Mouse (Mus musculus): ENCODE measurements around the gene Mxd4.

The Mxd4 gene

GRCm38 (mm10) chr5:34187601-34188316, at the start of gene Mxd4:
Gene Mxd4, minus strand, starts transcription at chr5:34187720.
- DNase-seq = peak; percentile 98 to 99

- peak; percentile 81 to 82 for DNase-seq
Observed at GRCm38 (mm10) chr5:34235898-34236420, 48.4 kb upstream of the Mxd4 start.

DNA sequence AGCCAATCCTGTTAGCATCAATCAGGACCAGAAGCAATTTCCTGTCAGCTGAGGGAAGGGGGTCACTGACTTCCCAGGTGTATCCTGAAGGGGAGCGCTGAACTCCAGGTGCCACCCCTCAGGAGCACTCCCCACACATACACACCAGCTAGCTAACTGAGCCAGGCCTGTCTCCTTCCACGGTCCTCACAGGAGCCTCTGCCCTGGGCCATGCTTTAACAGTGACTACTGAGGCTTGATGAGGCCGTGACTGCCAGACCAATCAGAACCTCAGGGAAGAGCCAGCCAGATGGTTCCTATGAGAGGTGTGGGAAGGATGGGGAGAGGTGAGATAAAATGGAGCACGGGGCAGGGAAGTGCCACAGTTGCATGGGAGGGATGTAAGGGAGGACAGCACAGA, 47.5 kb upstream of the Mxd4 start:
- peak in 1 of 2 experiments; percentile 35 for DNase-seq

GRCm38 (mm10) chr5:34233221-34233515, 45.6 kb upstream of the Mxd4 start:
- DNase-seq = no peak

DNA sequence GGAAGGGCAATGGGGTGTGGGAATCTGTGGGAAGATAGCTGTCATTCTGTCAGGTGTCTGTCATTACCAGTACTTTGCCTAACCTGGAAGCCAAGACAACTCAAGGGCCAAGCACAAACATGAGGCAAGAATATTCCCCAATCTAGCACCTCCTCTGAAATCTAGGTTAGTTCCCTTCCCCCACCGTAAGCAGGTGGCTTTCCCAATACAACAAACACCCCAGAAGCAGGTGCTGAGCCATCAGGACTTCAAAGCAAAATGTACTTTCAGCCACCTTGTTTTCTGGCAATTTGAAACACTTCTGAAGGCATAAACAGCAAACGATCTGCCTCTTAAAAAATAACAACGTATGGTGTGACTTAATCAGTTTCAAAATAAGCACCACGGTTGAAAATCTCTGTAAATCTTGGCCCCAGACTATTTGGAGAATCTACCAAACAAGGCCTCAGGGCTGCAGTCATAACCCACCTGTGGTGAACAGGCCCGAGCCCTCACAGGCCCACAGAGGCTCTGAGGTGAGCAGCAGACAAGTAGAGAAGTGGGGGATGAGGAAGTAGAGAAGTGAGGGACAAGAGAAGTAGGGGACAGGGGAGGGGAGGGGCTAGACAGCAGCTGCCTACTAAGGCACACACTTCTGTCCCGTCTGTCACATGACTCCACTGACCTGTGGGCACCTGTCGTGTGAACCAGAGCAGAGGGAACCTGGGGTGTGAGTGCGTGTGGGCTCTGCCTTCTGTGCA, 45.1 kb upstream of the Mxd4 start:
- peak; percentile 63 to 72 for DNase-seq

- peak; percentile 61 to 72 for DNase-seq
Observed at GRCm38 (mm10) chr5:34231901-34232300, 44.4 kb upstream of the Mxd4 start.

DNA sequence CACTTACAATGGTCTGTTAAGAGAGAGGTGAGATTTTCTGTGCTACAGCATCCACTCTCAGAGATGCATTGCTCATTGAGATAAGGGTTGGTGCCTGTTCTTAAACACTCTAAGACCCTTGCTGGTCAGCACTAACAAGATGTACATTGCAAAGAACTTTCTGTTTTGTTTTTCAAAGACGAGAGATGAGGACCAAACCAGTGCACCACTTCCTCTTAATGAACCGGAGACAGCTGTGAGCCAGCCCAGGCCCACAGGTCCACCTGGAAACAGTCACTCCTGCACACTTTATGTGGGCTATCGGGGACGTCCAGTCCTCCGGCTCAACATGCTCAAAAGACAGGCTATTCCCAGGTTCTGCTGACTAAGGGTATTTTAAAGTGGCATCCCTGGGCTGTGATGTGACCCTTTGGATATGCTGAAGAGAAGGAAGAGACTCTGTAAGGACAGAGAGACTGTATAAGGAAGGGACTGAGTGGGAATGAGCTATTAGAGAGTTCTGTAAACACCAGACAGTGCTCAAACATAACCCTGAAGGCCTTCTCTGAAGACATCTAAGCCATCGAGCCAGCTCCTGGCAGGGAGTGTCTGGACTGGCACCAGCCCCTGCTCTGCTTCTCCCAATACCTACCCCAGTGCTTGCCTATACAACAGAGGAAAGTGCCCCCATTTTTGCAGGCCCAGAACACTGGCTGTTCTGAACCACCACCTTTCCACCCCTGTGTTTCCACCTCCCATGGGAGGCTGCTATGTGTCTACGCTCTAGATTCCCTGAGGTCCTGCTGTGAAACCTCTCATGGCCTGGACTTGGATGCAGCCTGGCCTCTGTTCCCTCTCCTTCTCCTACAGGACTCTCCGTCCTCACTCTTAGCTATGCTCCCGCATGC, 43.3 kb upstream of the Mxd4 start:
- DNase-seq = peak; percentile 36 to 37

DNA sequence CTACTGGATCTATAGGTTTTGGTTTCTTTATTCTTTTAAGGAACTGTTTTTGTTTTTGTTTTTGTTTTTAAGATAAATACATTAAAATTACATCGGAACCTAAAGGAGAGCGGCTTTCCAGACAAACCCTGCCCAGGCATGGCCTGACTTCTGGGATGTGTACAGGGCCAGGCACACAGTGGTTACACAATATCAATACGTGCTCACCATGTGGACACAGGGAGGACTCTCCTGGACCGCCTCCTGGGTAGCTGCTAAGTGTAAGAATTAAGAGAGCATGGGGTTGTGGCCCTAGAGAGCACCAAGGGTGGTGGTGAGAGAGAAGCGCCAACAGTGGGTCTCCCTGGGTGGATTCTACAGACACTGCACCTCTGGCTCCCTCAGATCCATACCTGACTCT, 42.0 kb upstream of the Mxd4 start:
- DNase-seq = no peak

- DNase-seq = no peak
Observed at GRCm38 (mm10) chr5:34225516-34225915, 38.0 kb upstream of the Mxd4 start.

DNA sequence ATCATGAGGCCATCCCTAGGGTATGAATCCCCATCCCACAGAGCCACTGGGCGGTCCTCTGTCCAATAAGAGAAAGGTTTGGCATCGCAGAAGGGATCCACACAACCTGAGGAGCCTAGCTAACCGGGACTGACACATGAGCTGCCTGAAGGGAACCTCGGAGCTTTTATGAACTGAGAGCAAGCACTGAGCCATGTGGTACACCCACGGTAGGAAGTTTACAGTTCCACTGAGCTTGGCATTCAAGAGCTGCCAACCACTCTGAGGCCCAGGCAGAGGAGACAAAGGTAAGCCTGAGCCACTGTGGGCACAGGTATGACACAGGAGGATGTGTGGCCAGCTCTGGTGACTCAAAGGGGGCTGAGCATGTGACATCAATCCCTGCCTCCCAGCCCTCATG, 37.0 kb upstream of the Mxd4 start:
- DNase-seq = peak in 1 of 2 experiments; percentile 41

DNA sequence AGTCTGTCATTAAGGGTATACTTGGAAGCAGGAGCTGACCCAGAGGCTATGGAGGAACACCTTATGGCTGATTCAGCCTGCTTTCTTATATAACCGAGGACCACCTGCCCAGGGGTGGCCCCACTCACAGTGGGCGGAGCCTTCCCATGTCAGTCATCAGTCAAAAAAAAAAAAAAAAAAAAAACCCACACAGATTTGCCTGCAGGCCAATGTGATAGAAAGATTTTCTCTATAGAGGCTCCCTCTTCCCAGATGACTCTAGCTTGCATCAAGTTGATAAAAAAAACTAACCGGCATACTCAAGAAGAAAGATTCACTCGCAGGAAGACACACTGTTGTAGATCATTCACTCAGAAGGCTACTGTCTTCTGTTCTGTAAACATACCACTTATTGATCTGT, 32.5 kb upstream of the Mxd4 start:
- DNase-seq = no peak

GRCm38 (mm10) chr5:34218672-34219071, 31.2 kb upstream of the Mxd4 start:
- DNase-seq = no peak

GRCm38 (mm10) chr5:34217756-34218155, 30.2 kb upstream of the Mxd4 start:
- DNase-seq = no peak

GRCm38 (mm10) chr5:34216025-34216424, 28.5 kb upstream of the Mxd4 start:
- no peak for DNase-seq

DNA sequence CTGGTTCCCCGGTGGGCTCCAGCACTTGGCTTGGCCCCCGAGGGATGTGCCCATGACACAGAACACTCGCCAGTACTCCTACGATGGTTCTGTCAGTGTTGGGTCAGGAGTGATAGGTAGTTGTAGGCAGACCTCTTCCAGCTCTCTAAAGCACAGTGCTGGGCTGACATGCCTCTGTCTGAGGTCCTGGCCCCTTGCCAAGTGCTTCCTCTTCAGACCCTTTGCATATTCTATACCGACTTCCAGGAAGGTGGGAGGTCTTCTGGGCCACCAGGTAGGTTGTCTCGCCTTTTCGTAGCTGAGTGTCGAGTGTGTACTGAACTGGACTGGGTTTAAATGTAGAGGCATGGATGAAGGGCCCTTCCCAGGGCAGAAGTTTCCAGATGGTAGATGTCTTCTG, 26.1 kb upstream of the Mxd4 start:
- peak in 1 of 2 experiments; percentile 43 for DNase-seq

DNA sequence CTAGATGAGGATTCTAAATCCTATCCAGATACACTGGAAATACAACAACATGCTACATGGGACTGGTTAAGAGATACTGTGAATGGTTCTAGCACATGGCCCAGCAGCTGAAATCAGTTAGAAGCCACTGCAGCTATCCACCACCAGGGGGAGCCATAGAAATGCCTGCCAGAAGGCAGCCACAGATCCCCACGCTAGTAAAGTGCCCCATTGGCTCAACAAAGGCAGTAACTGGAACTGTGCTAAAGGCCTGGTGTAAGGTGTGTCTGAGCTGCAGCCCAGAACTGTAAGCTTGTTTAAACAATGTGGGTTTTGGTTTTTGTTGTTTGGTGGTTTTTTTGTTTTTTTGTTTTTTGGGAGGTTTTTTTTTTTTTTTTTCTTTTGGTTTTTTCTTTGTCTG, 22.8 kb upstream of the Mxd4 start:
- DNase-seq = peak; percentile 78 to 83

GRCm38 (mm10) chr5:34207503-34207902, 20.0 kb upstream of the Mxd4 start:
- peak; percentile 66 to 77 for DNase-seq

DNA sequence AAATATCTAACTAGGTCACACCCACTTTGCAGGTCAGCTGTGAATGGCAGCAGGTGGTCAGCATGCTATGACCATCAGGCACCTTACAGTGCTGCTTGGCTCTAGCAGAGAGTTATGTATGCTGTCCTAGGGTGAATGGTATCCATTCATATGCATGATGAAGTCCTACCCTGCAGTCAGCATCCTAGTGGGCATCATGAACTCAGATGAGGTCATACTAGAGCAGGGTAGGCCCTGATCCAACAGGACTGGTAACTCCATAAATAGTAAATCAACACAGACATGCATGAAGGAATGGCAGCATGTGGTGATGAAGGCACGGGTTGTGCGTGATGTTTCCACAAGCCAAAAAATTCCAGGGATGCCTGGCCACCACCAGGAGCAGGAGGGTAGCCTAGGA, 18.3 kb upstream of the Mxd4 start:
- DNase-seq = no peak

GRCm38 (mm10) chr5:34204911-34205310, 17.4 kb upstream of the Mxd4 start:
- DNase-seq = no peak

- DNase-seq = no peak
Observed at GRCm38 (mm10) chr5:34202006-34202405, 14.5 kb upstream of the Mxd4 start.

DNA sequence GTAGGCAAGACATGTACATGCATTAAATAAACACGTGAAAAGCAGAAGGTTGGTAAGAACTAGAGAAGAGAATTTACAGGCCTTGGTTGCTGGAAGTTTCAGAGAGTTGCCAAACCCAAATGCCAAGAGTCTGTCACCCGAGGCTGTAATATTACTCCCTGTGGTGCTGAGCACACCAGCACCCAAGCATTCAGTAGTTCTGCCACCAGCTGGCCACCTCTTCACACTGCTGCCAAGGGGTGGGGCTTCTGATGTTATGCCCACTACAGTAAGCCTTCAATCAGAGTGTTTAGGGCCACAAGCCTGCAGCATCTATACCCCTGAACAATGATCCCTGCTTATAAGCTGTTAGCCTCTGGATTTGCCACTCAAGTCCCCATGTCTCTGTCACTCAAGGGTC, 13.9 kb upstream of the Mxd4 start:
- DNase-seq = peak; percentile 46 to 60

GRCm38 (mm10) chr5:34198615-34199014, 11.1 kb upstream of the Mxd4 start:
- peak; percentile 55 to 56 for DNase-seq

GRCm38 (mm10) chr5:34197243-34197642, 9.7 kb upstream of the Mxd4 start:
- peak; percentile 39 to 48 for DNase-seq
